Mouse (Mus musculus) heart, postnatal 4 days (tissue): ENCODE data around the gene Sik2. TPM values are rescaled to one million over a fixed set of nuclear protein-coding genes. Genes with fewer than 3 reads are reported as not detected.

Experiments used
- DNase-seq: peaks from one replicate; pipeline ENCODE4 v3.0.0; 2021
- total RNA-seq, 2 experiments: library from RNA; stranded (reverse); gene quantifications; 2 replicates each; pipeline ENCODE4 v1.2.3; 2021

Gene Sik2
- 10 to 100 TPM; 30.8 to 30.9 TPM for total RNA-seq

GRCm38 (mm10) chr9:51008841-51009655, at the start of gene Sik2:
Sik2 (minus strand) TSS chr9:51009073.
- peak; percentile 94 for DNase-seq

GRCm38 (mm10) chr9:51056360-51057324, 47.8 kb upstream of the Sik2 start:
- no peak for DNase-seq

GRCm38 (mm10) chr9:51052180-51052579, 43.3 kb upstream of the Sik2 start:
- DNase-seq: peak; percentile 10

- no peak for DNase-seq
These were observed 33.3 kb upstream of the Sik2 start for GRCm38 (mm10) chr9:51042136-51042535.

GRCm38 (mm10) chr9:51041491-51041980, 32.7 kb upstream of the Sik2 start:
- no peak for DNase-seq

DNA sequence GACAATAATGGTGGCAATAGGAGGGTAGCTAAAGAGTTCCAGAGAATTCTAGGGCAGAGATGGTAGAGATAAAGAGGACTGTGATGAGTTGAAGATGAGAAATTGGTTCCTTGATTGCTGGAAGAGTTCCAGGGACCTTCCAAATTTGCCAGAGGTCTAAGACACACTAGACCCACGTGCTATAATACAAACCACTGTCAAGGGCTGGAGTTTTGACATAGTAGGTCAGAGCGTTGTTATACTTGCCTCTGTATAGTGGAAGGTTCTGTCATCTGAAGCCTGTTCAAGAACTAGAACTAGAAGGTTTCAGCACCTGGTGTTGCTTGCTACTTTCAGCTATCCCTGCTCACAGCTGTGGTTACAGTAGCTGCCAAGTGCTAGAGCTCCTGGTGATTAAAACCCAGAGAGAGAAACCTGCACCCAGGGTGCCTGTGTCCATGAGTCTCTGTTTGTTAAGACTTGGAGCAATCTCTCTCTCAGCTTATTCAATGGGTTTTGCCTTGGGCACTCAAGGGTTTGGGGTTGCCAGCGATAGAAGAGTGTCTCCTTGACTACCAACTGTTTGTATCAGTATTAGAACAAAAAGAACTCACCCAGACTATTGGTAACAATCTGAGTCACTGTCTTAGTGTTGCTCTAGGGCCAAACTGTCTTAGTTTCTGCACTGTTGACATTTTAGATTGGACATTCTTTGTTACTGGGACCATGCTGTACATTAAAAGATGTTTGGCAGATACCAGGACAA, 24.1 kb upstream of the Sik2 start:
- DNase-seq: no peak

- DNase-seq: no peak
These were observed 23.4 kb upstream of the Sik2 start for GRCm38 (mm10) chr9:51032291-51032690.

DNA sequence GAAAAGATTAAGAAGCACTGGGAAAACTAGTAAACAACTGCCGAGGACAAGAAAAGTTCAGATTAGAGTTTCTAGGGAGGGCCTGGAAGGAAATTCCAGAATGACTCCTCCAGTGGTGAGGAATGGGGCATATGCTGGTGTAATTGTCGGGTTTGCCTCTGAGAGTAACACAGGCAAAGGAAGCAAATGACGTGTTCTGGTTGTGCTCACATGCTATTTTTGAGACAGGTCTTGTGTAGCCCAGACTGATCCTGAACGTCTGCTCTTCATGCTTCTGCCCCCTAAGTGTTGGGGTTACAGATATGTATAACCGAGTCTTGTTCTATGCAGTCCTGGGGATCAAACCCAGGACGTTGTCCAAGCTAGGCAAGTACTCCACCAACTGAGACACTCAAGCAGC, 22.7 kb upstream of the Sik2 start:
- no peak for DNase-seq

DNA sequence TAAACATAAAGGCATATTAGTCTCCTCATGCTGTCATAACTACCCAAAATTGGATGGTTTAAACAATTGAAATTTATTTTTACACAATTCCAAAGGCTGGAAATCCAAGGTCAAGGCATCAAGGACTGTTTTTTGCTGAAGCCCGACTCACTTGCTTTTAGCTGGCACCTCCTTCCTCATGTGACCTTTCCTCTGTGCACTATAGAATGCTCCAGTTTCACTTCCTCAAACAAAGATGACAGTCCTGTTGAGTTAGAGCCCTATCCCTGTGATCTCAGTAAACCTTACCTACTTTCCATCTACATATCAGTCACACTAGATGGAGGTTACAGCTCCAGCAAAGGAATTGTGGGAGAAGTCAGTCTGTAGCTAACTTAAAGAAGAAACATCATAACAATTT, 21.3 kb upstream of the Sik2 start:
- no peak for DNase-seq

DNA sequence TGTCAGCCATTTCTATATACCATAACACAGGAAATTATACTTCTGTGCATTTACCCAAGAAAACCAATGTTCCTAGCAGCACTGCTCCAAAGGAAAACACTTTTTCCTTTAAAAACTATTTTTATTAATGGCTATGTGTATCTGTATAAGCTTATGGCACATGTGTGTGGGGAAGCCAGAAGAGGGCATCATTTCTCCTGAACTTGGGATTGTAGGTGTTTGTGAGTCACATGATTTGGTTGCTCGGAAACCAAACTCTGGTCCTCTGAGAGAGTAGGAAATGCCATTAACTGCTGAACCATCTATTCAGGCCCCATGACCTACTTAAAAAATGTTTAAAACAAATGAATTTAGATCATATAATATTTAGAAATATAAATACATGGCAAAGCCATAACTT, 18.1 kb upstream of the Sik2 start:
- no peak for DNase-seq

- no peak for DNase-seq
These were observed 12.4 kb upstream of the Sik2 start for GRCm38 (mm10) chr9:51021123-51021795.

GRCm38 (mm10) chr9:51020351-51020750, 11.5 kb upstream of the Sik2 start:
- DNase-seq: no peak

- DNase-seq: no peak
These were observed 10.8 kb upstream of the Sik2 start for GRCm38 (mm10) chr9:51019670-51020069.

GRCm38 (mm10) chr9:51015732-51016131, 6.9 kb upstream of the Sik2 start:
- no peak for DNase-seq

DNA sequence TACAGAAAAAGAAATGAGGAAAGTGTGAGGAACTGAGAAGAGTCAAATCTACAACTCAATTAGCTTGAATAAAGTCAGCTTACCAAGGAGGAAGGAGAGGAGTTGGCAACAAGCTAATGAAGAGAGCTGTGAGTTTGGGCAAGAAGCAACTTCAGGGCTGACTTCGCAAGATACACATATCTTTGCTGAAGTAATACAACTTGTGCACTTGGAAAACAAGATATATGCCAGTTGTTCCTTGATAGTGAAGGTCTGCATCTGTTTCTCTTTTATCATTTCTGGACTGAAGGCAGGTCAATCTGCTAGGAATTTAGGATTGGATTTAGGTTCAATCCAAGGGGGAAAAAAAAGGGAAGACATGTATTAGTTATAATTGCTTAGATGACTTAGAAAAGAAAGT, 4.8 kb upstream of the Sik2 start:
- no peak for DNase-seq

- no peak for DNase-seq
These were observed 730 bp upstream of the Sik2 start for GRCm38 (mm10) chr9:51009656-51009950.

DNA sequence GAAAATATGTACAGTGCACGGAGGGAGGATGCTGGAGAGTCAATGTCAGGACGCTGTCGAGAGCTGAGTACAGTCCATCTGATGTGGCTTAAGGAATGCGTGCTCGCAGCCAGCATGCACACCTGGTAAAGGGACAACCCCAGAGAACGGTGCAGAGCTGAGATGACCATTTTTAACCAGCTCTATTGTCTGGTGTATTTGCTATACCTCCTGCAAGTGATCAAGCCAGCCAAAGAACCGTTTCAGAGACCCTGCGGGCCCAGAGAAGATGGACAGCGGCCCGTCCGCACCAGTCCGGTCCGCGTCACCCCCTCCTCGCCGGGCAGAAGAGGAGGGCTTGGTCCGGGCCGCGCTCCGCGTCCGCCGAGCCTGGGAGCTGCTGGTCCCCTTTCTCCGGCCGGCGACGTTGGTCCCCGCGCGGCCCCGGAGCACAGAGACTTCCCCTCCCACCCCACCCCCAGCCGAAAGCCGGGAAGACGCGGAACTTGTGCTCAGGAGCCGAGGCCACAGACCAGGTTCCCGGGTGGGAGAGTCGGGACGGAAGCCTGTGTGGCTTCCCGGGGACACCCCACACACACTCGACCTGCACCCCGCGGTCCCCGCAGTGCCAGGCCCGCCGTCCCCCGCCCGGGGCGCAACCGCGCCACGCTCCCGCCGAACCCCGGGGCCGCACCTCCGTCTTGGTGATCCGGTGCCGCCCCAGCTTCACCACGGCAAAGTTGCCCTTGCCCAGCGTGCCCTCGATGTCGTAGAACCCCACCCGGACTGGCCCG, 619 bp downstream of the Sik2 start:
- no peak for DNase-seq

DNA sequence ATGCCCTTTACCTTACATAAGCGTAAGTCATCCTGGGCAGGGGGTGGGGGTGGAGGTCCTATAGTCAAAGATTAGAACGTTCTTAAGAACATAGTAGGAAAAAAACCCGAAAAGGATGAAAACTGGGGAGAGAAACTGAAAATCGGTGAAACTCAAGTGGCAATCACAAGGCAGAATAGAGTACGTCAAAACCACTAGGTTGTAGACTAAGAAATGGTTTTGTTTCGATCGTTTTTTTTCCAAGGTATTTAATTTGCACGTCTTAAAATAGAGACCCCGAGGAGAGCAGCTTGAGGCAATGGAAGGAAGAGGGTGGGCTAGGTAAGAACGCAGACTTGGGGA, 1.2 kb downstream of the Sik2 start:
- no peak for DNase-seq

DNA sequence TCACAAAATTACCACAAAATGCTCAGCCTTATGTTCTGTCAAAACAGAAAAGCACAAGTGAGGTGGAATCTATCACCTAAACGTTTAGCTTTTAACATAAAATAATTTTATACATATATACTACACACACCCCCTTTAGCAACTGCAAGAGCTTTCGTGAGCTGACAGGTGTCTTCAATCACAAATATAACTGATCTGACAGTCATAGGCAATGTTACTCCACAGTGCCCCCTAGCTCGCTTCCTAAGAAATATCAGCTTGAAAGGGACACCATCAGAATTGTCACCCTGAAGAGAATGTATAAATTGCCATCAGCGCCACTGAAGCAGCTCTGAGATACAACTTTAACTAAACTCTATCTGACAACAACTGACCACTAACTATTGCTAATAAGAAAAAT, 2.0 kb downstream of the Sik2 start:
- DNase-seq: peak; percentile 76

DNA sequence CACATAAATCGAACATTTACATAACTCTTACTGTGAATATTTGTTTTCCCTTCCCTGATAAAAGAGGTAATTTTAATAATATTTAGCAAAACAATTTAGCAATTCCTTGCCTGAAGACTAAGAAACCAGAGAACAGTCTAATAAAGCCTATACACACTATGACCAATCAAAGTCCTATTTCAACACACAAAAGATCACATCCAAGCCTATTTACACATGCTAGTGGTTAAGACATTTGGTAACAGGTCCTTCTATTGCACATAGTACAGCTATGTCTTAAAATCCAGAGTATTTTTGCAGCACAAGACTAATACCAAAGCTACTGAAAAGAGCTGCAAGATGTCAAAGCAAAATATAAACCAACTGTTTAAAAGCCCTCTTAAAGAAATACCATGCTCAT, 4.8 kb downstream of the Sik2 start:
- DNase-seq: no peak

DNA sequence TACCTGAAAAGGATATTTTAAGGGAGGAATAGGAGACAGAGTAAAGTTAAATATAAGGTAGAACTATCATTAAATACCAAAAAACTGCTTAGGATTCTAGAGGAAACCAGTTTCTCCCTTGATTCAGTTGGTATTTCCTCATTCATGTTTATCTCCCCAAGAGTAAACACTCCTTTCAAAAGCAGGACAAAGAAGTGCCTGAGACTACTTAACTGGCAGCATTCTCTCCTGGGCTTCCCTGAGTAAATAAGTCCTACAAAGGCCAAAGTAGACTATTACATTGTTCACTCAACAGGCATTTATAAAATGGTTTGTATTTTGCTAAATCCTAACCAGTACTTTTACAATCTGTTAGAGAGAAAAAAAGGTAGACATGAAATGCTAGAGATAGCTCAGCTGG, 22.2 kb downstream of the Sik2 start:
- DNase-seq: no peak

DNA sequence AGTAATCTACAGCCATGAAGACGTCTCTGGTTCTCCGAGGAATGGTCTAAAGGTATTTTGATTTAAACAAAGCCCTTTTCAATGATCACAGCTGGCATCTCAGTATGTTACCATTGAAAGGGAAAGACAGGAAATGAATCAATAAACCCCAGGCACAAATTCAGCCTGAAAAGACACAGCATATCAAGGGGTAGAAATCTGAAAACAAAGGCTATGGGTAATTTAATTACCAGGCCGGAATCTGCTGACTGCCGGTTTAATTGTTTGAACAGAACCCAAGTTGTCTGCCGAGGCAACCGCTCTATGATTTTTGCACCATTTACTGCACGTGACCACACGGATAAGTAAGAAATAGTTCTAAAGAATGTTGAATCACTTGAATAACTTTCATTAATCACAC, 22.8 kb downstream of the Sik2 start:
- no peak for DNase-seq
